Mouse (Mus musculus): ENCODE measurements at regions not wholly inside any gene's neighbourhood (a gene's known extent, or its start where the extent isn't known, plus 50 kb on each side); places are given as distances from the start of the nearest gene placed in this dataset.

- H3K36me3 ChIP-seq (ENCODE audit: control insufficient read depth, insufficient read depth, low read length) = no peaks in the 10 kb centered on the region
- DNase-seq (ENCODE audit: extremely low read depth, low read depth, low spot score) = no peak
- WGBS = 46% methylated on average over 13 of the region's 13 CpGs
- no peaks in the 10 kb centered on the region for H3K4me1 ChIP-seq (ENCODE audit: control insufficient read depth, insufficient read depth, low read length)
- no peak overlapping the region for H3K4me3 ChIP-seq (ENCODE audit: insufficient read depth, low read depth, low read length)
- no peak overlapping the region for H3K27ac ChIP-seq (replicated peaks; ENCODE audit: insufficient read depth, low read depth, low read length)
- TF ChIP-seq CTCF (IDR thresholded peaks at IDR 0.05; ENCODE audit: low read depth, low read length) = no peak
- no peaks in the 10 kb centered on the region for H3K27me3 ChIP-seq (ENCODE audit: control insufficient read depth, insufficient read depth, low read length)
- H3K79me2 ChIP-seq (ENCODE audit: control insufficient read depth, insufficient read depth, low read length) = no peaks in the 10 kb centered on the region
- H3K9ac ChIP-seq (ENCODE audit: low read depth, low read length) = no peak overlapping the region
Measured at GRCm38 (mm10) chr7:51754208-51754888, 107.5 kb upstream of the Gas2 start.

- no peaks in the 10 kb centered on the region for H3K27me3 ChIP-seq (ENCODE audit: control insufficient read depth, insufficient read depth, low read length)
- H3K79me2 ChIP-seq (ENCODE audit: control insufficient read depth, insufficient read depth, low read length) = no peaks in the 10 kb centered on the region
- no peak for DNase-seq (ENCODE audit: extremely low read depth, low read depth, low spot score)
- H3K27ac ChIP-seq (replicated peaks; ENCODE audit: insufficient read depth, low read depth, low read length) = no peak overlapping the region
- no peaks in the 10 kb centered on the region for H3K36me3 ChIP-seq (ENCODE audit: control insufficient read depth, insufficient read depth, low read length)
- H3K9ac ChIP-seq (ENCODE audit: low read depth, low read length) = no peak overlapping the region
- WGBS = 47% methylated on average over 3 of the region's 3 CpGs
- no peak for TF ChIP-seq CTCF (IDR thresholded peaks at IDR 0.05; ENCODE audit: low read depth, low read length)
- TF ChIP-seq POLR2A (IDR thresholded peaks at IDR 0.05; ENCODE audit: extremely low read depth, insufficient read depth, low read length) = no peak
- no peaks in the 10 kb centered on the region for H3K4me1 ChIP-seq (ENCODE audit: control insufficient read depth, insufficient read depth, low read length)
- H3K4me3 ChIP-seq (ENCODE audit: insufficient read depth, low read depth, low read length) = no peak overlapping the region
Measured at GRCm38 (mm10) chr7:51756218-51756617, 105.6 kb upstream of the Gas2 start.

- WGBS = 54% methylated on average over 3 of the region's 3 CpGs
- Histone ChIP-seq H3K27me3 (ENCODE audit: control insufficient read depth, insufficient read depth, low read length) (no peaks in the 10 kb centered on the region), H3K79me2 (ENCODE audit: control insufficient read depth, insufficient read depth, low read length) (no peaks in the 10 kb centered on the region), H3K9ac (ENCODE audit: low read depth, low read length) (no peak overlapping the region), H3K36me3 (ENCODE audit: control insufficient read depth, insufficient read depth, low read length) (no peaks in the 10 kb centered on the region), H3K4me3 (ENCODE audit: insufficient read depth, low read depth, low read length) (no peak overlapping the region), H3K4me1 (ENCODE audit: control insufficient read depth, insufficient read depth, low read length) (no peaks in the 10 kb centered on the region), H3K27ac (replicated peaks; ENCODE audit: insufficient read depth, low read depth, low read length) (no peak overlapping the region)
- DNase-seq (ENCODE audit: extremely low read depth, low read depth, low spot score) = no peak
- no peak for TF ChIP-seq CTCF (IDR thresholded peaks at IDR 0.05; ENCODE audit: low read depth, low read length)
Measured at GRCm38 (mm10) chr7:51759536-51760153, 102.2 kb upstream of the Gas2 start.

- Histone ChIP-seq H3K4me1 (ENCODE audit: control insufficient read depth, insufficient read depth, low read length) (no peaks in the 10 kb centered on the region), H3K79me2 (ENCODE audit: control insufficient read depth, insufficient read depth, low read length) (no peaks in the 10 kb centered on the region), H3K27ac (replicated peaks; ENCODE audit: insufficient read depth, low read depth, low read length) (no peak overlapping the region), H3K36me3 (ENCODE audit: control insufficient read depth, insufficient read depth, low read length) (no peaks in the 10 kb centered on the region), H3K4me3 (ENCODE audit: insufficient read depth, low read depth, low read length) (no peak overlapping the region), H3K9ac (ENCODE audit: low read depth, low read length) (no peak overlapping the region), H3K27me3 (ENCODE audit: control insufficient read depth, insufficient read depth, low read length) (no peaks in the 10 kb centered on the region)
- DNase-seq (ENCODE audit: extremely low read depth, low read depth, low spot score) = no peak
- no peak for TF ChIP-seq CTCF (IDR thresholded peaks at IDR 0.05; ENCODE audit: low read depth, low read length)
Measured at GRCm38 (mm10) chr7:51767066-51767465, 94.7 kb upstream of the Gas2 start.

- H3K4me1 ChIP-seq (ENCODE audit: control insufficient read depth, insufficient read depth, low read length) = no peaks in the 10 kb centered on the region
- 85% methylated on average over 8 of the region's 8 CpGs for WGBS
- H3K36me3 ChIP-seq (ENCODE audit: control insufficient read depth, insufficient read depth, low read length) = no peaks in the 10 kb centered on the region
- H3K4me3 ChIP-seq (ENCODE audit: insufficient read depth, low read depth, low read length) = no peak overlapping the region
- H3K27ac ChIP-seq (replicated peaks; ENCODE audit: insufficient read depth, low read depth, low read length) = no peak overlapping the region
- H3K9ac ChIP-seq (ENCODE audit: low read depth, low read length) = no peak overlapping the region
- no peak for DNase-seq (ENCODE audit: extremely low read depth, low read depth, low spot score)
- H3K79me2 ChIP-seq (ENCODE audit: control insufficient read depth, insufficient read depth, low read length) = no peaks in the 10 kb centered on the region
- no peaks in the 10 kb centered on the region; the same call in 1 of the 2 replicates for H3K27me3 ChIP-seq (ENCODE audit: control insufficient read depth, insufficient read depth, low read length)
- TF ChIP-seq CTCF (IDR thresholded peaks at IDR 0.05; ENCODE audit: low read depth, low read length) = no peak
- no peak for TF ChIP-seq POLR2A (IDR thresholded peaks at IDR 0.05; ENCODE audit: extremely low read depth, insufficient read depth, low read length)
Measured at GRCm38 (mm10) chr7:51771895-51772871, 89.6 kb upstream of the Gas2 start.

All from liver, adult 2 months (tissue).